Mouse (Mus musculus) v-Abl transformed pro-B cells (cell line): ENCODE measurements at regions not wholly inside any gene's neighbourhood (a gene's known extent, or its start where the extent isn't known, plus 50 kb on each side); places are given as distances from the start of the nearest gene placed in this dataset.

Experiments used
- in situ Hi-C, 2 experiments: fragments of 400-800 bp; cut with MboI; formaldehyde crosslinking; loops; one replicate each; pipeline ENCODE4 v1.15.1; 2025; ENCODE audit not compliant: unreplicated experiment in 2 of 2

- in situ Hi-C loops: no loop called here
Measured at GRCm38 (mm10) chr4:105282681-105283462, 125.7 kb downstream of the Plpp3 start.

- in situ Hi-C loops: no loop called here
Measured at GRCm38 (mm10) chr4:105285431-105286013, 128.4 kb downstream of the Plpp3 start.

- in situ Hi-C loops: no loop called here
Measured at GRCm38 (mm10) chr4:105286299-105286698, 129.2 kb downstream of the Plpp3 start.

GRCm38 (mm10) chr4:105286809-105287208 is 129.7 kb downstream of the Plpp3 start:
- in situ Hi-C loops: no loop called here

GRCm38 (mm10) chr4:105287419-105287818 is 130.3 kb downstream of the Plpp3 start:
- in situ Hi-C loops: no loop called here

GRCm38 (mm10) chr4:105289635-105290034 is 132.5 kb downstream of the Plpp3 start:
- in situ Hi-C loops: no loop called here

GRCm38 (mm10) chr4:105290847-105291475 is 133.8 kb downstream of the Plpp3 start:
- in situ Hi-C loops: no loop called here

GRCm38 (mm10) chr4:105291503-105291902 is 134.4 kb downstream of the Plpp3 start:
- in situ Hi-C loops: no loop called here

GRCm38 (mm10) chr4:105299358-105299757 is 142.2 kb downstream of the Plpp3 start:
- in situ Hi-C loops: no loop called here

- in situ Hi-C loops: loop anchor here (25.0 kb wide), 2 partner anchors 264 to 1086 kb away; no protein-coding TSS in a partner anchor
Measured at GRCm38 (mm10) chr4:105301547-105301946, 144.4 kb downstream of the Plpp3 start.

- in situ Hi-C loops: loop anchor here (25.0 kb wide), 2 partner anchors 267 to 1083 kb away; no protein-coding TSS in a partner anchor
Measured at GRCm38 (mm10) chr4:105304166-105304565, 147.0 kb downstream of the Plpp3 start.

GRCm38 (mm10) chr4:105305931-105306330 is 148.8 kb downstream of the Plpp3 start:
- in situ Hi-C loops: loop anchor here (25.0 kb wide), 2 partner anchors 269 to 1081 kb away; no protein-coding TSS in a partner anchor

- in situ Hi-C loops: loop anchor here (25.0 kb wide), 2 partner anchors 270 to 1080 kb away; no protein-coding TSS in a partner anchor
Measured at GRCm38 (mm10) chr4:105307356-105307755, 150.2 kb downstream of the Plpp3 start.

- in situ Hi-C loops: loop anchor here (25.0 kb wide), 2 partner anchors 271 to 1079 kb away; no protein-coding TSS in a partner anchor
Measured at GRCm38 (mm10) chr4:105307905-105308304, 150.8 kb downstream of the Plpp3 start.

- in situ Hi-C loops: loop anchor here (25.0 kb wide), 2 partner anchors 272 to 1078 kb away; no protein-coding TSS in a partner anchor
Measured at GRCm38 (mm10) chr4:105308971-105309488, 151.9 kb downstream of the Plpp3 start.

GRCm38 (mm10) chr4:105312643-105313042 is 155.5 kb downstream of the Plpp3 start:
- in situ Hi-C loops: loop anchor here (10.0 to 25.0 kb wide), 4 partner anchors 275 to 1075 kb away; partner anchors contain the start of gene Fyb2 (in 1 of the 2)

GRCm38 (mm10) chr4:105313151-105313818 is 156.1 kb downstream of the Plpp3 start:
- in situ Hi-C loops: loop anchor here (10.0 to 25.0 kb wide), 4 partner anchors 276 to 1074 kb away; partner anchors contain the start of gene Fyb2 (in 1 of the 2)

GRCm38 (mm10) chr4:105315095-105315494 is 157.9 kb downstream of the Plpp3 start:
- in situ Hi-C loops: loop anchor here (5.0 to 25.0 kb wide), 8 partner anchors 63 to 1072 kb away; partner anchors contain the start of genes Fyb2 (in 1 of the 2) and Plpp3 (in 1 of the 2)

GRCm38 (mm10) chr4:105316478-105317206 is 159.5 kb downstream of the Plpp3 start:
- in situ Hi-C loops: loop anchor here (5.0 to 25.0 kb wide), 8 partner anchors 64 to 1071 kb away; partner anchors contain the start of genes Fyb2 (in 1 of the 2) and Plpp3 (in 1 of the 2)
